Mouse (Mus musculus) lung, embryonic 14.5 days (tissue): Measurements from ENCODE around the gene Dynlt3. TPM values are rescaled to one million over a fixed set of nuclear protein-coding genes. Genes with fewer than 3 reads are reported as not detected.

Experiments used
- polyA plus RNA-seq: library from polyadenylated mRNA; unstranded; fragments of >200 nt; fragmentation: Nextera tagmentation; extraction: Ambion mirVana; gene quantifications from 2 replicates; pipeline ENCODE4 v1.2.1, GENCODE M21; 2014

Dynlt3 gene
- polyA plus RNA-seq, 1 experiment from 2014 or later = 47.4 TPM

Other genes starting within 250 kb of the Dynlt3 start
- 2.1 and 3.3 TPM in 2 replicates for gene Cybb, start 175.2 kb downstream of the Dynlt3 start, polyA plus RNA-seq
- gene H2al1o, start 90.6 kb downstream of the Dynlt3 start, polyA plus RNA-seq = not detected in 2 replicates
- gene Hypm, start 183.9 kb upstream of the Dynlt3 start, polyA plus RNA-seq = not detected in 2 replicates
- not detected in 2 replicates for gene H2al3, start 186.7 kb upstream of the Dynlt3 start, polyA plus RNA-seq
- gene Sytl5, start 222.6 kb upstream of the Dynlt3 start, polyA plus RNA-seq = 0.83 and 0.86 TPM in 2 replicates